Mouse (Mus musculus) thymus, adult 2 months (tissue): ENCODE data around the gene a.

Experiments
- CTCF ChIP-seq: fragments of 200-500 bp; IDR thresholded peaks from 2 replicates; pipeline ENCODE4 v1.5.1; 2012; ENCODE audit warnings: mild to moderate bottlenecking, control low read depth, low read length, moderate library complexity, borderline replicate concordance; ENCODE audit not compliant: control insufficient read depth, poor library complexity, insufficient read depth; ENCODE audit errors: extremely low read depth
- POLR2A ChIP-seq: fragments of 200-500 bp; IDR thresholded peaks from 2 replicates; pipeline ENCODE4 v1.6.1; 2012; ENCODE audit warnings: mild to moderate bottlenecking, low read length, control low read depth, moderate library complexity; ENCODE audit not compliant: control insufficient read depth, poor library complexity, insufficient read depth; ENCODE audit errors: extremely low read depth

DNA sequence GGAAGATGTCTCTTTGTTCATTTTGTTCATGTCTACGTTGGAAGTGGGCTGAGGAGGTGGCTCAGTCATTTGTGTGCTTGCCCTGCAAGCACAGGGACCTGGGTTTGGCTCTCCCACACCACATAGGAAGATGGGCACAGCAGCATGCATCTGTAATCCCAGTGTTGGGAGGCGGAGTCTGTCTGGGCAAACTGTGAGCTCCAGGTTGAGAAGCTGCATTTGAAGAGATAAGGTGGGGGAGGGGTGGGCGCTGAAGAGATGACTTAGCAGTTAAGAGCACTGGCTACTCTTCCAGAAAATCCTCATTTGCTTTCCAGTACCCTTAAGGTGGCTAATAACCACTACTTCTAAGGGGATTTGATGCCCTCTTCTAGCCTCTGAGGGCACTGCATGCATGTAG is 5.0 kb upstream of the a start:
- TF ChIP-seq CTCF = no peak
- no peak for TF ChIP-seq POLR2A
